Mouse (Mus musculus) ES-Bruce4 (cell line): ENCODE results near the gene U2af2. TPM values are rescaled to one million over a fixed set of nuclear protein-coding genes. Genes with fewer than 3 reads are reported as not detected.
"Not testable (repeated sequence)": the region's sequence is repeated elsewhere in the genome, so short reads cannot be mapped to it uniquely, and the experiment has no call there.

Source experiments
- H3K27ac ChIP-seq: 2 replicates; pipeline ENCODE4 v1.5.1; 2012; ENCODE audit warnings: low read length, inconsistent platforms; ENCODE audit not compliant: insufficient read depth
- H3K27me3 ChIP-seq: 2 replicates; pipeline ENCODE4 v1.6.1; 2012; ENCODE audit warnings: mild to moderate bottlenecking, low read length, inconsistent platforms; ENCODE audit not compliant: control insufficient read depth, poor library complexity, insufficient read depth, severe bottlenecking
- H3K36me3 ChIP-seq: 2 replicates; pipeline ENCODE4 v1.6.1; 2012; ENCODE audit warnings: inconsistent platforms, mild to moderate bottlenecking, low read length, moderate library complexity; ENCODE audit not compliant: control insufficient read depth, poor library complexity, insufficient read depth, severe bottlenecking
- H3K4me1 ChIP-seq: one replicate; pipeline ENCODE4 v1.8.1; 2011; ENCODE audit warnings: low read length; ENCODE audit not compliant: control insufficient read depth, insufficient read depth
- H3K4me3 ChIP-seq: 2 replicates; pipeline ENCODE4 v1.5.1; 2011; ENCODE audit warnings: low read depth, mild to moderate bottlenecking, low read length
- H3K9ac ChIP-seq: 2 replicates; pipeline ENCODE4 v1.6.1; 2012; ENCODE audit warnings: low read depth, mild to moderate bottlenecking, inconsistent platforms; ENCODE audit not compliant: poor library complexity, severe bottlenecking
- H3K9me3 ChIP-seq: replicated peaks from 2 replicates; pipeline ENCODE4 v1.6.1; 2012; ENCODE audit warnings: mild to moderate bottlenecking, low read length, inconsistent platforms; ENCODE audit not compliant: control insufficient read depth, poor library complexity, insufficient read depth, severe bottlenecking
- CTCF ChIP-seq: IDR thresholded peaks from one replicate; pipeline ENCODE4 v1.8.1; 2011; ENCODE audit warnings: low read depth, low read length
- EP300 ChIP-seq: IDR thresholded peaks from 2 replicates; pipeline ENCODE4 v1.6.1; 2011; ENCODE audit warnings: low read depth, low read length; ENCODE audit not compliant: insufficient read depth
- POLR2A ChIP-seq: IDR thresholded peaks from one replicate; pipeline ENCODE4 v1.8.1; 2011; ENCODE audit warnings: low read length; ENCODE audit not compliant: insufficient read depth
- polyA plus RNA-seq: library from polyadenylated mRNA; stranded (reverse); fragments of >200 nt; gene quantifications from 2 replicates; pipeline ENCODE4 v1.2.4, GENCODE M21; 2011; ENCODE audit warnings: low read depth; ENCODE audit not compliant: missing spikeins, insufficient read depth, insufficient read length

The U2af2 gene
- polyA plus RNA-seq, 1 experiment, result 236 TPM

- no peak overlapping the region for H3K9ac ChIP-seq
- H3K4me1 ChIP-seq, result peaks cover 3% of the 10 kb centered on the region
- H3K27me3 ChIP-seq, result no peaks in the 10 kb centered on the region
- peaks cover 2% of the 10 kb centered on the region; the same call in 1 of the 2 replicates for H3K36me3 ChIP-seq
- no peak overlapping the region for H3K4me3 ChIP-seq
- H3K27ac ChIP-seq, result no peak overlapping the region
- H3K9me3 ChIP-seq, result no peaks in the 10 kb centered on the region
- no peak for TF ChIP-seq POLR2A
- TF ChIP-seq CTCF, result no peak
- TF ChIP-seq EP300, result no peak
Observed at GRCm38 (mm10) chr7:5016920-5017319, 45.0 kb upstream of the U2af2 start.

- Histone ChIP-seq H3K9ac (no peak overlapping the region), H3K4me1 (peaks cover 3% of the 10 kb centered on the region), H3K36me3 (0 out of 2 replicates have a peak, but pooled peaks cover under 1% of the 10 kb centered on the region), H3K27ac (no peak overlapping the region), H3K9me3 (no peaks in the 10 kb centered on the region), H3K4me3 (peak overlapping the region; percentile 5; the same call in 1 of the 2 replicates), H3K27me3 (no peaks in the 10 kb centered on the region)
- TF ChIP-seq POLR2A (no peak), CTCF (peak; percentile 42)
Observed at GRCm38 (mm10) chr7:5017352-5017751, 44.6 kb upstream of the U2af2 start.

- Histone ChIP-seq H3K36me3 (no peaks in the 10 kb centered on the region), H3K9me3 (no peaks in the 10 kb centered on the region), H3K27ac (peak overlapping the region; percentile 70; the same call in 1 of the 2 replicates), H3K27me3 (no peaks in the 10 kb centered on the region), H3K4me3 (peak overlapping the region; percentile 5), H3K9ac (peak overlapping the region; percentile 17; the same call in 1 of the 2 replicates), H3K4me1 (peaks cover 3% of the 10 kb centered on the region)
- TF ChIP-seq POLR2A (no peak), EP300 (no peak), CTCF (no peak)
Observed at GRCm38 (mm10) chr7:5017931-5018330, 44.0 kb upstream of the U2af2 start.

DNA sequence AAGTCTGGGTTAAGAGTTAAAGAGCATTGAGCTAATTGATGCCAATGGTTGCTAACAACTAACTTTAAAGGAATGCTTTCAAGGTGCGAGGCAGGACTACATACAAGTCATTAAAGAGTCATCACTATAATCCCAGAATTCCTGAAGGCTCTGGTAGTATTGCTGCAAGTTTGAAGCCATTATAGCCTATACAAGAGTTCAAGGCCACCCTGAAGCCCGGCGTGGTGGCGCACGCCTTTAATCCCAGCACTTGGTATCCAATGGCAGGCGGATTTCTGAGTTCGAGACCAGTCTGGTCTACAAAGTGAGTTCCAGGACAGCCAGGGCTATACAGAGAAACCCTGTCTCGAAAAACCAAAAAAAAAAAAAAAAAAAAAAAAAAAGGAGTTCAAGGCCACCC lies 42.4 kb upstream of the U2af2 start:
- H3K9ac ChIP-seq, result peak overlapping the region; percentile 98
- not testable (repeated sequence) for H3K27me3 ChIP-seq, H3K9me3 ChIP-seq, H3K4me1 ChIP-seq, H3K36me3 ChIP-seq
- H3K27ac ChIP-seq, result peak overlapping the region; percentile 70
- H3K4me3 ChIP-seq, result peak overlapping the region; percentile 42

DNA sequence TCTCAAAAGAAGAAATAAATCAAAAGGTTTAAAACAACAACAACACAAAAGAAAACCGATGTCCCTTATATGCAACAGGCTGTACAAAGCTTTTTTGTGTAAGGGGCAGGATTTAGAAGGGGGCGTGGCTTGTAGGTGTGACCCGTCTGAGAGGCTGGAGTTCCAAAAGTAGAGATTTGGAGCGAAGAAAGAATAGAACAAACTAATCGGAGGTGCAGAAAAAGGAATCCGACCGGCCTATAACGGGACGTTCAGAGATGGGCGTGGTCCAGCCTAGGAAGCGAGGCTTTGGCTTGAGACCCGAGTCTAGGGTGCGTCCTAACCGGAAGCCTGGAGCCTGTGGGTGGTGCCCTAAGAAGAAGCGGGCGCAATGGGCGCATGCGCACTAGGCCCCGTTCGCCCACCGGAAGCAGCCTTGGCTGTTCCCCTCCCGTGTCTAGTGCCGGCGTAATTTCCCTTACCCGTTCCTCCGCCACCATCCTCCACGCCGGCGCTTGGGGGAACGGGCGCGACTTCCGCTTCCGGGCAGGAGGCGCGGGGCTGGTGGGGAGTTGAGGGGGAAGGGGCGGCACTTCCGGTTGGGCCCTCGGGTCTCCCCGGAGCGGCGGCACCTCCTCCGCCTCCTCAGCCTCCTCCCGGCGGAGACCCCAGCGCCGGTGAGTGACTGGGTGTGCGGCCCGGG lies 41.8 kb upstream of the U2af2 start, which contains the start of the genes Zfp865 and Ccdc106:
Gene Zfp865 (plus strand): TSS at position 377 of the 682 bp plus-strand sequence.
Gene Ccdc106 (plus strand): TSS at position 554 of the 682 bp plus-strand sequence.
- H3K9me3 ChIP-seq, result no peaks in the 10 kb centered on the region
- H3K4me1 ChIP-seq, result peaks cover 3% of the 10 kb centered on the region
- H3K27ac ChIP-seq, result peak within 1 kb of the TSS; percentile 70
- peak within 1 kb of the TSS; percentile 79 for H3K4me3 ChIP-seq
- TF ChIP-seq EP300 (0 out of 2 replicates have a peak, but pooled peaks have one; percentile 10), POLR2A (no peak)
- peak within 1 kb of the TSS; percentile 98 for H3K9ac ChIP-seq
- peaks cover 2% of the 10 kb centered on the region; the same call in 1 of the 2 replicates for H3K36me3 ChIP-seq
- H3K27me3 ChIP-seq, result no peaks in the 10 kb centered on the region

DNA sequence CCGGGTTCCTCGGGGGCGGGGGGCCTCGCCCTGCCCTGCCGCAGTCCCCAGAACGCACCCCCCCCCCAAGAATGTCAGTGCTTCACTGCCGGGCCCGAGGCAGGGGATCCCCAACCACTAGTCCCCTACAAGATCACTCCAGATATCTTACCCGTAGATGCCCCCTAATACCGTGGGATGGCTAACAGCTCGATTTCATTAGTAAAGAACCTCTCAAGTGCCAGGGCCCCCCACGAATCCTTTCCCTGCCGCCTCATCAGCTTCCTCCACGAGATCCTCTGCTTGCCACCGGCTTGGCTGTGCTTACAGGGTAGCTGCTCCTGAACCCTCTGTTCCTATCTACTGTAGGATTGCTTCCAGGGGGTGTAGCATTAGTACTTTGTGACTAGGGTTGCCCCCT lies 41.3 kb upstream of the U2af2 start:
- peak overlapping the region; percentile 65 for H3K27ac ChIP-seq

More for the DNA sequence above, 41.3 kb upstream of the U2af2 start:
- H3K9ac ChIP-seq, result peak overlapping the region; percentile 98
- peak overlapping the region; percentile 79 for H3K4me3 ChIP-seq
- TF ChIP-seq EP300 (no peak), CTCF (no peak), POLR2A (no peak)
- H3K4me1 ChIP-seq, result peaks cover 3% of the 10 kb centered on the region
- H3K9me3 ChIP-seq, result no peaks in the 10 kb centered on the region
- H3K27me3 ChIP-seq, result no peaks in the 10 kb centered on the region
- H3K36me3 ChIP-seq, result peaks cover 2% of the 10 kb centered on the region; the same call in 1 of the 2 replicates
